Mouse (Mus musculus) large intestine, adult 2 months (tissue): ENCODE results near the gene Cuedc1. TPM values are rescaled to one million over a fixed set of nuclear protein-coding genes. Genes with fewer than 3 reads are reported as not detected.

Source experiments
- DNase-seq: peaks from one replicate; pipeline ENCODE4 v3.0.0-alpha.2; 2012; ENCODE audit warnings: low read depth, low spot score
- WGBS: fragments of 180-500 bp; shearing (Covaris S2); methylation state at CpG from one replicate; pipeline ENCODE4 v1.1.7; 2018; 5-methylcytosine and 5-hydroxymethylcytosine counted together
- polyA plus RNA-seq: library from polyadenylated mRNA; depleted of rRNA; stranded (reverse); fragments of >200 nt; gene quantifications from 2 replicates; pipeline ENCODE4 v1.2.3, GENCODE M21; 2012; rRNA removed

Cuedc1 gene
- 11.2 and 13.0 TPM in 2 replicates for polyA plus RNA-seq

- WGBS, result 39% methylated on average over 17 of the region's 17 CpGs
- no peak for DNase-seq
Measured at GRCm38 (mm10) chr11:88098021-88098729, at the start of gene Cuedc1. Gene Cuedc1 (plus strand): TSS chr11:88098058.

GRCm38 (mm10) chr11:88048961-88049670, 48.7 kb upstream of the Cuedc1 start:
- WGBS, result 6% methylated on average over 26 of the region's 26 CpGs
- DNase-seq, result no peak

- DNase-seq, result no peak
Measured at GRCm38 (mm10) chr11:88049732-88050131, 48.1 kb upstream of the Cuedc1 start.

GRCm38 (mm10) chr11:88052638-88053037, 45.2 kb upstream of the Cuedc1 start:
- no peak for DNase-seq

GRCm38 (mm10) chr11:88053821-88054220, 44.0 kb upstream of the Cuedc1 start:
- 20% methylated on average over 3 of the region's 3 CpGs for WGBS
- no peak for DNase-seq

More at GRCm38 (mm10) chr11:88052638-88053037, 45.2 kb upstream of the Cuedc1 start:
- WGBS, result 72% methylated on average over 4 of the region's 4 CpGs

- no peak for DNase-seq
Measured at GRCm38 (mm10) chr11:88054589-88054988, 43.3 kb upstream of the Cuedc1 start.

GRCm38 (mm10) chr11:88055777-88056176, 42.1 kb upstream of the Cuedc1 start:
- DNase-seq, result no peak
- 75% methylated on average over 2 of the region's 2 CpGs for WGBS

More at GRCm38 (mm10) chr11:88054589-88054988, 43.3 kb upstream of the Cuedc1 start:
- WGBS, result 30% methylated on average over 1 of the region's 1 CpGs

GRCm38 (mm10) chr11:88057788-88058187, 40.1 kb upstream of the Cuedc1 start:
- 77% methylated on average over 2 of the region's 2 CpGs for WGBS
- no peak for DNase-seq

- no peak for DNase-seq
- 36% methylated on average over 2 of the region's 2 CpGs for WGBS
Measured at GRCm38 (mm10) chr11:88059141-88059540, 38.7 kb upstream of the Cuedc1 start.

GRCm38 (mm10) chr11:88061892-88062625, 35.8 kb upstream of the Cuedc1 start:
- WGBS, result 32% methylated on average over 2 of the region's 2 CpGs
- no peak for DNase-seq

GRCm38 (mm10) chr11:88065732-88066131, 32.1 kb upstream of the Cuedc1 start:
- DNase-seq, result no peak

GRCm38 (mm10) chr11:88067191-88067585, 30.7 kb upstream of the Cuedc1 start:
- no peak for DNase-seq
- 3% methylated on average over 8 of the region's 8 CpGs for WGBS

GRCm38 (mm10) chr11:88067586-88068410, 30.1 kb upstream of the Cuedc1 start, which contains the start of gene Vezf1:
Gene Vezf1 (plus strand): TSS chr11:88068279.
- WGBS, result 2% methylated on average over 74 of the region's 81 CpGs
- DNase-seq, result no peak

- WGBS, result under 1% methylated on average over 90 of the region's 92 CpGs
- no peak for DNase-seq
Measured at GRCm38 (mm10) chr11:88068411-88069245, 29.2 kb upstream of the Cuedc1 start.

- no peak for DNase-seq
- WGBS, result 2% methylated on average over 12 of the region's 12 CpGs
Measured at GRCm38 (mm10) chr11:88069246-88069570, 28.6 kb upstream of the Cuedc1 start.

GRCm38 (mm10) chr11:88070392-88070791, 27.5 kb upstream of the Cuedc1 start:
- DNase-seq, result no peak
- WGBS, result 16% methylated on average over 4 of the region's 4 CpGs

GRCm38 (mm10) chr11:88071113-88071512, 26.7 kb upstream of the Cuedc1 start:
- WGBS, result 25% methylated on average over 5 of the region's 5 CpGs
- DNase-seq, result no peak

GRCm38 (mm10) chr11:88073343-88073875, 24.4 kb upstream of the Cuedc1 start:
- DNase-seq, result no peak
- WGBS, result 77% methylated on average over 14 of the region's 14 CpGs

GRCm38 (mm10) chr11:88075701-88076100, 22.2 kb upstream of the Cuedc1 start:
- 80% methylated on average over 1 of the region's 1 CpGs for WGBS

More at GRCm38 (mm10) chr11:88075701-88076100, 22.2 kb upstream of the Cuedc1 start:
- no peak for DNase-seq
